Mouse (Mus musculus): ENCODE data around the gene Abhd16a. TPM values are rescaled to one million over a fixed set of nuclear protein-coding genes. Genes with fewer than 3 reads are reported as not detected.
A peak's percentile ranks its signal among the peaks of the same experiment; 100 is the strongest.
"Not testable (repeated sequence)": the region's sequence is repeated elsewhere in the genome, so short reads cannot be mapped to it uniquely, and the experiment has no call there.

Abhd16a gene
- polyA plus RNA-seq, 1 experiment from 2014 or later = 33.9 TPM

DNA sequence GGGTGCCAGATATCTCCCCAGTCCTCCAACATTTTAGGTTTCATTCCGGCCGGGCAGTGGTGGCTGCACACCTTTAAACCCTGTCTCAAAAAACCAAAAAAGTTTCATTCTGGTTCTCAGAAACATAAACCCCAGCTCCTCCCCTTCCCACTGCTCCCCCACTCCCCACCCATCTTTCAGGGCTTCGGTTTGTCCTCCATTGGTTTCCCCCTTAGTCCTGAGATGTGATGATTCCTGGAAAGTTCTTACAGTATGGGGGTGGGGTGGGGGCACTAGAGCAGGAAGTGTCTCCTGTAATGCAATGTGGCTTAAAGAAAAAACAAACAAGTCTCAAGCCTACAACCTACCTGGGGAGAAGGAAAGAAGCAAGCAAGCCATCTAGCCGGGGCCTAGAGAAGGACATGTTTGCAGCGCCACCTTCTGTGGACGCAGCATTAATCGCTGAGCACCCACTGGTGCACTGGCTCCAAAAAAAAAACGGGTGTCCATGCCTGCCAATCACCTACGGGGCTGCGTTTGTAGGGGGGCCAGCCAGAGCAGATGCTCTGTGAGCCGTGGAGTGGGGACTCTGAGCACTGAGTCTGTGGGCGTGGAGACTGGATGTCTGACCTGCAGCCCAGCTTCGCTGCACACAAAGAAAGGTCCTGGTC is 16.8 kb downstream of the Abhd16a start:
- WGBS (ENCODE audit: missing documents) = 39% methylated on average over 13 of the region's 13 CpGs
- peaks cover 26% of the 10 kb centered on the region for H3K36me3 ChIP-seq (ENCODE audit: inconsistent target)
- no peaks in the 10 kb centered on the region for H3K79me2 ChIP-seq (ENCODE audit: inconsistent target)
- H3K4me3 ChIP-seq (ENCODE audit: inconsistent target) = no peak overlapping the region
- no peak overlapping the region for H3K27ac ChIP-seq

- no peak overlapping the region for H3K27ac ChIP-seq
- peaks cover 19% of the 10 kb centered on the region for H3K36me3 ChIP-seq (ENCODE audit: inconsistent target)
- no peaks in the 10 kb centered on the region for H3K79me2 ChIP-seq (ENCODE audit: inconsistent target)
- no peak overlapping the region for H3K4me3 ChIP-seq (ENCODE audit: inconsistent target)
- WGBS (ENCODE audit: missing documents) = 96% methylated on average over 3 of the region's 3 CpGs
Observed at GRCm38 (mm10) chr17:35106522-35106921, 17.5 kb downstream of the Abhd16a start.

- WGBS (ENCODE audit: missing documents) = 90% methylated on average over 6 of the region's 6 CpGs
- no peak within 1 kb of the TSS for H3K4me3 ChIP-seq (ENCODE audit: inconsistent target)
- no peaks in the 10 kb centered on the region for H3K79me2 ChIP-seq (ENCODE audit: inconsistent target)
- H3K36me3 ChIP-seq (ENCODE audit: inconsistent target) = peaks cover 3% of the 10 kb centered on the region; the same call in 1 of the 2 replicates
- no peak within 1 kb of the TSS for H3K27ac ChIP-seq
Observed at GRCm38 (mm10) chr17:35108097-35108496, 19.0 kb downstream of the Abhd16a start, which contains the start of gene Ly6g5c. TSS of gene Ly6g5c (plus strand) at chr17:35108279.

GRCm38 (mm10) chr17:35111774-35112173 is 22.7 kb downstream of the Abhd16a start:
- 80% methylated on average over 9 of the region's 9 CpGs for WGBS (ENCODE audit: missing documents)
- no peaks in the 10 kb centered on the region for H3K79me2 ChIP-seq (ENCODE audit: inconsistent target)
- H3K27ac ChIP-seq = no peak overlapping the region
- H3K4me3 ChIP-seq (ENCODE audit: inconsistent target) = no peak overlapping the region
- H3K36me3 ChIP-seq (ENCODE audit: inconsistent target) = peaks cover 20% of the 10 kb centered on the region; the same call in 1 of the 2 replicates

GRCm38 (mm10) chr17:35115046-35116019 is 26.3 kb downstream of the Abhd16a start, which contains the start of gene Ly6g5b:
TSS of gene Ly6g5b (minus strand) at chr17:35115428.
- peaks cover 36% of the 10 kb centered on the region for H3K36me3 ChIP-seq (ENCODE audit: inconsistent target)
- 78% methylated on average over 4 of the region's 8 CpGs for WGBS (ENCODE audit: missing documents)

DNA sequence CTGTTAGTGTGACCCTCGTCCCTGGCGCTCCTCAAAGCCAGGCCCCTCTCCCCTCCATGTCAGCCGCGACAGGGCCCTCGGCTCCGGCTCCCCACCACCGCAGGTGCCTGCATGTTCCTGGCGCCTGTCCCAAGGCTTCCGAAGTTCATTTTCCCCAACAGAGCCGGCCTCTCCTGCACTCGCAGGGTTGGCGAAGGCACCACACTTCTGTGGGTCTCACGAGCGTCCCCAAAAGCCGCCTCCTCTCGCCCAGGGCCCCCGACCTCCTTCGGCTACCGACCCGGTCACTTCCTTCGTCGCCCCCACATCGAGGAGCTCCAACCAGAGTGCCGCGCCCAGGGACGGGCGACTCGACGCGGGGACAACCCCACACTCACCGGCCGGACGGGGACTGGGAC is 31.7 kb downstream of the Abhd16a start:
- peaks cover 54% of the 10 kb centered on the region for H3K79me2 ChIP-seq (ENCODE audit: inconsistent target)
- H3K27ac ChIP-seq = peak overlapping the region; percentile 35
- H3K4me3 ChIP-seq (ENCODE audit: inconsistent target) = peak overlapping the region; percentile 89
- WGBS (ENCODE audit: missing documents) = 1% methylated on average over 32 of the region's 33 CpGs
- peaks cover 36% of the 10 kb centered on the region for H3K36me3 ChIP-seq (ENCODE audit: inconsistent target)

More at GRCm38 (mm10) chr17:35115046-35116019, 26.3 kb downstream of the Abhd16a start, which contains the start of gene Ly6g5b:
- H3K79me2 ChIP-seq (ENCODE audit: inconsistent target) = peaks cover 16% of the 10 kb centered on the region
- H3K4me3 ChIP-seq (ENCODE audit: inconsistent target) = no peak within 1 kb of the TSS
- H3K27ac ChIP-seq = no peak within 1 kb of the TSS

- WGBS (ENCODE audit: missing documents) = under 1% methylated on average over 50 of the region's 50 CpGs
- peaks cover 31% of the 10 kb centered on the region for H3K36me3 ChIP-seq (ENCODE audit: inconsistent target)
Observed at GRCm38 (mm10) chr17:35121143-35121799, 32.2 kb downstream of the Abhd16a start, which contains the start of gene Gpank1. TSS of gene Gpank1 (plus strand) at chr17:35121455.

DNA sequence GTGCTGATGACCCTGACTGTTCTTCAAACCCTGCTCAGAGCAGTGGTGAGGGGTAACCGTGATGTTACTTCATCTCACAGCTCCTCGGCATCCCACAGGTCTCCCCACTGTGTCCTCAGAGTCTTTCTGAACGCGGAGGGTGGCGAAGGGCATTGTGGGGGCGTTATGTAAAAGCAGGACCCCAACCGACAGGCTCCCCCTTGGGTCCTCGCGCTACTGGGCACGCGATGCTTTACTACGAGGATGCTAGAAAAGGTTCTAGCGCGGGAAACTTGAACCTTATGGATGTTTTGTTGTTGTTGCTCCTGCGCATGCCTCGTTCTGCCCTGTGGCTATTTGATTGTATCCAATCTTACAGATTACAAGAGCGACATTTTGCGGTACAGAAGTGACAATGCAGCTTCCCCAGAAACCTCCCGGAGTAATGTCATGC is 32.8 kb downstream of the Abhd16a start, which contains the start of gene Csnk2b:
Csnk2b (minus strand) TSS at position 183 of the 433 bp plus-strand sequence.
- Histone ChIP-seq H3K27ac (peak within 1 kb of the TSS; percentile 60), H3K79me2 (ENCODE audit: inconsistent target) (peaks cover 55% of the 10 kb centered on the region), H3K36me3 (ENCODE audit: inconsistent target) (peaks cover 28% of the 10 kb centered on the region), H3K4me3 (ENCODE audit: inconsistent target) (peak within 1 kb of the TSS; percentile 89)
- under 1% methylated on average over 19 of the region's 19 CpGs for WGBS (ENCODE audit: missing documents)

More at GRCm38 (mm10) chr17:35121143-35121799, 32.2 kb downstream of the Abhd16a start, which contains the start of gene Gpank1:
- peaks cover 54% of the 10 kb centered on the region for H3K79me2 ChIP-seq (ENCODE audit: inconsistent target)
- H3K27ac ChIP-seq = peak within 1 kb of the TSS; percentile 60
- H3K4me3 ChIP-seq (ENCODE audit: inconsistent target) = peak within 1 kb of the TSS; percentile 89

DNA sequence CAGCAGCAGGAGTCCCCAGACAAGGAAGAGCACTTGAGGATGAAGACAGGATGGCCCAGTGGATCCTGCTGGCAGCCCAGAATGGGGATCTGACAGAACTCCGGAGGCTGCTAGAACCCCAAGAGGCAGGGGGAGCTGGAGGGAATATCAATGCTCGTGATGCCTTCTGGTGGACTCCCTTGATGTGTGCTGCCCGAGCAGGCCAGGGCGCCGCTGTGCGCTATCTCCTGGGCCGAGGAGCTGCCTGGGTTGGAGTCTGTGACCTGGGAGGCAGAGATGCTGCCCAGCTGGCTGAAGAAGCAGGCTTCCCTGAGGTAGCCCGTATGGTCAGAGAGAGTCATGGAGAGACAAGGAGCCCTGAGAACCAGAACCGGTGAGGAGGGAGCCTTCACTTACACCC is 34.2 kb downstream of the Abhd16a start:
- H3K79me2 ChIP-seq (ENCODE audit: inconsistent target) = peaks cover 69% of the 10 kb centered on the region
- H3K36me3 ChIP-seq (ENCODE audit: inconsistent target) = peaks cover 25% of the 10 kb centered on the region
- not testable (repeated sequence) for H3K27ac ChIP-seq; H3K4me3 ChIP-seq (ENCODE audit: inconsistent target)
- WGBS (ENCODE audit: missing documents) = 93% methylated on average over 9 of the region's 9 CpGs

DNA sequence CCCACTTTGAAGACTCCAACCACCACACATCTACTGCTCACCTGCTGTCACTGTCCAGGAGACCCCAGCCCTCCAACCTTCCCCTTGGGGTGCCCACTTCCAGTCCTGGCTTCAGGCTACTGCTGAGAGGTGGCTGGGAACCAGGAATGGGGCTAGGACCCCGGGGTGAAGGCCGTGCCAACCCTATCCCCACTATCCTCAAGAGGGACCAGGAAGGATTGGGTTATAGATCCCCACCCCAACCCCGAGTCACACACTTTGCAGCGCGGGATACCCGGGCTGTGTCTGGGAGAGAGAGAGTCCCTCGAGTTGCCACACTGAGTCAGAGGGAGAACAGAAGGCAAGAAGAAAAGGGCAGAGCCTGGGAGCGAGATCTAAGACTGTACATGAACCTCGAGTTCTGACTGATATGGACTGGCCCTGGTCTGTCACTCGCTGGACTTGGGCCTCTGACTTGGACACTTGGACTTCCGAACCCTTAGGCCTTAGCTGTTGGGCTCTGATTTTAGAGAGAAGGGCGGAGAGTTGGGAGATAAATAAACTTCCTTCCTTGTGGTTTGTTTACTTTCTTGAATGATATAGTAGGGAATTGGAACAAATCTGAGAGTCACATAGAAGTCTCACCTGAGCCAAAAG is 35.3 kb downstream of the Abhd16a start:
- WGBS (ENCODE audit: missing documents) = 94% methylated on average over 12 of the region's 12 CpGs
- Histone ChIP-seq H3K36me3 (ENCODE audit: inconsistent target) (peaks cover 21% of the 10 kb centered on the region), H3K79me2 (ENCODE audit: inconsistent target) (peaks cover 74% of the 10 kb centered on the region)
- not testable (repeated sequence) for H3K27ac ChIP-seq; H3K4me3 ChIP-seq (ENCODE audit: inconsistent target)

DNA sequence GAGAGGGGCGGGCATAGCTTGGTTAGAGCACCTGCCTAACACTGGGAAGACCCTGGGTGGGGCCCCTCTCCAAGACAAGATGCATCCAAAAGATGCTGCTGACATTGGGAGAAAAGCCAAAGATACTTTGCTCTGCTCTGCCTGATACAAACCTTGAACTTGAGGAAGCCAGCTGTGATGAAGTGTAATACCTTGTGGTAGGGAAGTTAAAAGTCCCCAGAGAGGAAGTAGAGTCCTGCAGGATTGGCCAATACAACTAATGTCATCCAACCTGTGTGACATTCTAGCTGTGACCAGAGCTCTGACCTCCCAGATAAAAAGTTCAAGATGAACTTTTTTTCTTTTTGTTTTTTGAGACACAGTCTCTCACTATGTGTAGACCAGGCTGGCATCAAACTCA is 36.0 kb downstream of the Abhd16a start:
- 100% methylated on average over 1 of the region's 1 CpGs for WGBS (ENCODE audit: missing documents)

GRCm38 (mm10) chr17:35125578-35125977 is 36.5 kb downstream of the Abhd16a start:
- 51% methylated on average over 6 of the region's 6 CpGs for WGBS (ENCODE audit: missing documents)
- H3K4me3 ChIP-seq (ENCODE audit: inconsistent target) = peak overlapping the region; percentile 75
- peaks cover 28% of the 10 kb centered on the region for H3K36me3 ChIP-seq (ENCODE audit: inconsistent target)

More for the DNA sequence above, 36.0 kb downstream of the Abhd16a start:
- no peak overlapping the region for H3K4me3 ChIP-seq (ENCODE audit: inconsistent target)
- H3K36me3 ChIP-seq (ENCODE audit: inconsistent target) = peaks cover 25% of the 10 kb centered on the region
- H3K79me2 ChIP-seq (ENCODE audit: inconsistent target) = peaks cover 74% of the 10 kb centered on the region
- no peak overlapping the region; the same call in 1 of the 2 replicates for H3K27ac ChIP-seq

DNA sequence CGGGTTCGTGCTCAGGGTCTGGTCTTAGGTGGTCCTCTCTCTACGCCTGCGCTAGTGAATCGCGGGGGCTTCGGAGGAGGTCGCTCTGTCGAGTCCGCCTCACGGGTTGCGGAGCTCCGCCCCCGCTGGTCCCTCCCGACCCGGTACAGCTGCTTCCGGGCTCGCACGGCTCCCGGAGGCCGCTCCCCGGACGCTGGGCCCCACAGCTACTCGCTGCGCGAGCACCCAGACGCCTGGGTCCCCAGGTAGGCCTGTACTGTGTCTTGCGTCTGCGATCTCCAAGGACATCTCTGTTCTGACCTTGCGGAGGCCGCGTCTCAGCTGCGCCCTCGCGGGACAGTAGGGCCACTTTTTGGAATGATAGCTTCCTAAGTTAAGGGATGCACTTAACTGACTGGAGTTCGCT is 37.1 kb downstream of the Abhd16a start, which contains the start of gene D17H6S53E:
D17H6S53E (plus strand) TSS at position 168 of the 406 bp plus-strand sequence.
- Histone ChIP-seq H3K79me2 (ENCODE audit: inconsistent target) (peaks cover 65% of the 10 kb centered on the region), H3K4me3 (ENCODE audit: inconsistent target) (peak within 1 kb of the TSS; percentile 75), H3K27ac (peak within 1 kb of the TSS; percentile 85), H3K36me3 (ENCODE audit: inconsistent target) (peaks cover 28% of the 10 kb centered on the region)
- WGBS (ENCODE audit: missing documents) = under 1% methylated on average over 33 of the region's 36 CpGs

More at GRCm38 (mm10) chr17:35125578-35125977, 36.5 kb downstream of the Abhd16a start:
- Histone ChIP-seq H3K27ac (peak overlapping the region; percentile 85), H3K79me2 (ENCODE audit: inconsistent target) (peaks cover 70% of the 10 kb centered on the region)
